Mouse (Mus musculus) ovary, adult 2 months (tissue): ENCODE data around the gene Magea8. TPM values are rescaled to one million over a fixed set of nuclear protein-coding genes. Genes with fewer than 3 reads are reported as not detected.

Source experiments
- polyA plus RNA-seq: library from polyadenylated mRNA; depleted of rRNA; stranded (reverse); fragments of >200 nt; gene quantifications from 2 replicates; pipeline ENCODE4 v1.2.3, GENCODE M21; 2012; rRNA removed

Gene Magea8
- not detected in 2 replicates for polyA plus RNA-seq

GRCm38 (mm10) chrX:154995750-154996149, at the start of gene Magea8:
Gene Magea8 (minus strand): TSS chrX:154995850.

GRCm38 (mm10) chrX:154949405-154949804, 46.2 kb downstream of the Magea8 start, which contains the start of gene Magea3:
Gene Magea3 (minus strand): TSS chrX:154949505.

GRCm38 (mm10) chrX:154935887-154936286, 59.8 kb downstream of the Magea8 start, which contains the start of gene Magea6:
Gene Magea6 (minus strand): TSS chrX:154935987.

Other genes starting within 250 kb of the Magea8 start
- not detected in 2 replicates for gene Cldn34b1, start 105.6 kb downstream of the Magea8 start, polyA plus RNA-seq
- gene Magea6, start 59.9 kb downstream of the Magea8 start, polyA plus RNA-seq, result not detected in 2 replicates
- gene Magea3, start 46.3 kb downstream of the Magea8 start, polyA plus RNA-seq, result not detected in 2 replicates
- gene Magea5, start 67.3 kb upstream of the Magea8 start, polyA plus RNA-seq, result not detected in 2 replicates
- not detected in 2 replicates for gene Magea1, start 93.9 kb upstream of the Magea8 start, polyA plus RNA-seq
- not detected in 2 replicates for gene Magea2, start 97.8 kb upstream of the Magea8 start, polyA plus RNA-seq
- gene Cldn34b2, start 132.6 kb upstream of the Magea8 start, polyA plus RNA-seq, result not detected in 2 replicates
- gene Sat1, start 220.6 kb upstream of the Magea8 start, polyA plus RNA-seq, result 15.5 and 16.1 TPM in 2 replicates